Mouse (Mus musculus) kidney, embryonic 14.5 days (tissue): ENCODE data around the gene Cyp4f40. TPM values are rescaled to one million over a fixed set of nuclear protein-coding genes. Genes with fewer than 3 reads are reported as not detected.
"Not testable (repeated sequence)": the region's sequence is repeated elsewhere in the genome, so short reads cannot be mapped to it uniquely, and the experiment has no call there.

Source experiments
- ATAC-seq: fragments of 200-750 bp; cut with Nextera tagmentation; 2 replicates; pipeline ENCODE4 v1.8.0; 2017; ENCODE audit warnings: moderate number of reproducible peaks, mild to moderate bottlenecking, moderate TSS enrichment, moderate library complexity; ENCODE audit not compliant: low FRiP score, low TSS enrichment
- H3K27ac ChIP-seq: fragments of 300-500 bp; sonication (generic); 2 replicates; pipeline ENCODE4 v1.5.1; 2014; ENCODE audit warnings: low read depth, mild to moderate bottlenecking, low read length, moderate library complexity, mixed read lengths
- H3K27me3 ChIP-seq: fragments of 300-500 bp; sonication (generic); 2 replicates; pipeline ENCODE4 v1.6.1; 2014; ENCODE audit warnings: mild to moderate bottlenecking, low read length; ENCODE audit not compliant: control insufficient read depth, insufficient read depth
- H3K36me3 ChIP-seq: fragments of 300-500 bp; sonication (generic); 2 replicates; pipeline ENCODE4 v1.6.1; 2014; ENCODE audit warnings: low read length, mixed read lengths; ENCODE audit not compliant: control insufficient read depth, insufficient read depth
- H3K4me1 ChIP-seq: fragments of 300-500 bp; sonication (generic); 2 replicates; pipeline ENCODE4 v1.6.1; 2014; ENCODE audit warnings: low read length, mixed read lengths; ENCODE audit not compliant: control insufficient read depth, insufficient read depth
- H3K4me2 ChIP-seq: fragments of 300-500 bp; sonication (generic); replicated peaks from 2 replicates; pipeline ENCODE4 v1.6.1; 2014; ENCODE audit warnings: low read depth, mild to moderate bottlenecking, low read length
- H3K4me3 ChIP-seq: fragments of 300-500 bp; sonication (generic); 2 replicates; pipeline ENCODE4 v1.5.1; 2014; ENCODE audit warnings: mild to moderate bottlenecking, low read length
- H3K9ac ChIP-seq: fragments of 300-500 bp; sonication (generic); 2 replicates; pipeline ENCODE4 v1.6.1; 2014; ENCODE audit warnings: low read depth, mild to moderate bottlenecking, low read length, moderate library complexity
- H3K9me3 ChIP-seq: fragments of 300-500 bp; sonication (generic); 2 replicates; pipeline ENCODE4 v1.6.1; 2016; ENCODE audit warnings: low read length; ENCODE audit not compliant: control insufficient read depth
- WGBS: fragments of 180-500 bp; shearing (Covaris S2); extraction: QIAGEN DNeasy Blood & Tissue Kit; methylation state at CpG from one replicate; pipeline ENCODE4 v1.1.7; 2014; 5-methylcytosine and 5-hydroxymethylcytosine counted together
- polyA plus RNA-seq: library from polyadenylated mRNA; unstranded; fragments of >200 nt; fragmentation: Nextera tagmentation; extraction: Ambion mirVana; gene quantifications from 2 replicates; pipeline ENCODE4 v1.2.1, GENCODE M21; 2014

Gene Cyp4f40
- polyA plus RNA-seq = not detected in 2 replicates

DNA sequence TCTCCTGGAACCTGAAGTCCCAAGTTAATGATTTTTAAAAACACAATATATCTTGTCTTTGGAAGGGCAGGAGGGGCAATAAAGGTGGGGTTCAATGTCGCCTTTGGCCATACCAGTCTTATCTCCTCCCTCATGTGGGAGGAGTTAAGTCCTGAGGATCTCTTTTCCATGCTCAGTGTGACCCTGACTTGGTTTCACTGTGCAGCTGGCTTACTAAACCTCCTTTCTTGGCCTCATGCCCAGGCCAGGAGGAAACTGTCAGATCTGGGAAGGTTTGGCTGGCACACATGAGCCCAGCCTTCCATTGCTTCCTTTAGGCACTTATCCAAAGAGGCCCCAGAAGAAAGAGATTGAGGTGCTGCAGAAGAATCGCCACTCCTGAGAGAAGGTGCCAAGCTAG, at the start of gene Cyp4f40:
TSS of gene Cyp4f40 (plus strand) at position 189 of the 400 bp plus-strand sequence.
- no peaks in the 10 kb centered on the region for H3K27me3 ChIP-seq
- H3K27ac ChIP-seq = no peak within 1 kb of the TSS
- no peaks in the 10 kb centered on the region for H3K36me3 ChIP-seq
- no peak within 1 kb of the TSS for H3K4me3 ChIP-seq
- no peak within 1 kb of the TSS for H3K9ac ChIP-seq
- WGBS = 56% methylated on average over 2 of the region's 2 CpGs
- H3K9me3 ChIP-seq = no peaks in the 10 kb centered on the region
- no peak for ATAC-seq
- no peak within 1 kb of the TSS for H3K4me2 ChIP-seq
- H3K4me1 ChIP-seq = no peaks in the 10 kb centered on the region

DNA sequence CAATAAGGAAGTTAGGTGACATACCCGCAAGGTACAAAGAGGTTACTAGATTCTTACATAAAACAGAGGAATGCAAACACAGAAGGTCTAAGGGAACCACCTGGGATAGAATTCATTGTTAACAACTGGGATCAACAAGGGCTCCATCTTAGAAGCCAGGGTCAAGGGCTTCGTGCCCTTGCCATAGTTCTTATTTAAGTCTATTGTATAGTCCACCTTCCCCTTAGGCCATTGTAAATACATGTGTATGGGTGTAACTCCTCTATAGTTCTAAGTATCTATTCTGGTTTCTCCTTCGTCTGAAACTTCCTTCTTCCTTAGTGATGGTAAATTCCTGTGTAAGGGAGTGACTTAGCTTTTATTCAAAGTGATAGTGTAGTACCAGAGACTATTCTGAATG, 48.5 kb upstream of the Cyp4f40 start:
- H3K4me2 ChIP-seq, H3K27ac ChIP-seq, H3K27me3 ChIP-seq, H3K9me3 ChIP-seq, H3K9ac ChIP-seq, ATAC-seq, H3K36me3 ChIP-seq, H3K4me1 ChIP-seq, H3K4me3 ChIP-seq: not testable (repeated sequence)
- WGBS = 84% methylated on average over 3 of the region's 3 CpGs

DNA sequence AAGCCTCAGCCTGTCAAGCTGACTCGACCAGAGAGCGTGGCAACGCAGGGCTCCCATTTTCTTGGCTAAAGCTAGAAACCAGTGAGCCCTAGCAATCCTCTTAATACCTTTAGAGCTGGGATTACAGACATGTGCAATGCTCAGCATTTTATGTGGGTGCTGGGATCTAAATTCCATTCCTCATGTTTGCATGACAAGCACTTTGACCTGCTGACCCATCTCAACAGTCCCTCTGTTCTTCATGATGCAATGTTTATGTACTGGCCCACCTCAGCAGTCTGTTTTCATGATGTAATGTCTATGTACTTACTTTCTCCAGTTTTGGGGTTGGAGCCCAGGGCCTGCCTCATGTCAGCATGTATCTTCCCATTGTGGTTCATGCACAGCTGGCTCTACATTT, 47.8 kb upstream of the Cyp4f40 start:
- Histone ChIP-seq H3K36me3 (no peaks in the 10 kb centered on the region), H3K9me3 (no peaks in the 10 kb centered on the region), H3K4me3 (no peak overlapping the region), H3K4me2 (no peak overlapping the region), H3K27me3 (no peaks in the 10 kb centered on the region), H3K27ac (no peak overlapping the region), H3K4me1 (no peaks in the 10 kb centered on the region), H3K9ac (no peak overlapping the region)
- 81% methylated on average over 3 of the region's 3 CpGs for WGBS
- ATAC-seq = no peak

DNA sequence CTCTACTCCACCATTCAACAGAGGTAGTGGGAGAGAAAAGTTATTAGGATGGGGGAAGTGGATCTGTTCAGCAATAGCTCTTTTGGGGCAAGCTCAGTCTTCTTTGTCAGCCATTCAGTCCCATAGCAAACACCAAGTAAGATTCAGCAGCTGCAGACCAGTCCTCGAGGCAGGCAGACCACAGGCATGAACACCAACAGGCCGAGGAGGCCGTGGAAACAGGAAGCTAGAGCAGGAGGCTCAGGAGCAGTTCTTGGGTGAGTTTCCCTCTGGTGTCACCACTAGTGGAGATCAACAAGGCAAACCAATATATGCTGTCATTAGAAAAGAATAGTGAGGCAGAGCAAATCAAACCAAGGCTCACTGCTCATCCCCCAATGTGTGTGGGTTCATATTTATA, 46.3 kb upstream of the Cyp4f40 start:
- H3K27ac ChIP-seq = no peak overlapping the region
- WGBS = 66% methylated on average over 3 of the region's 3 CpGs
- no peak for ATAC-seq
- H3K9me3 ChIP-seq = no peaks in the 10 kb centered on the region
- H3K4me3 ChIP-seq = no peak overlapping the region
- H3K4me2 ChIP-seq = no peak overlapping the region
- no peaks in the 10 kb centered on the region for H3K4me1 ChIP-seq
- no peaks in the 10 kb centered on the region for H3K27me3 ChIP-seq
- no peaks in the 10 kb centered on the region for H3K36me3 ChIP-seq
- H3K9ac ChIP-seq = no peak overlapping the region

DNA sequence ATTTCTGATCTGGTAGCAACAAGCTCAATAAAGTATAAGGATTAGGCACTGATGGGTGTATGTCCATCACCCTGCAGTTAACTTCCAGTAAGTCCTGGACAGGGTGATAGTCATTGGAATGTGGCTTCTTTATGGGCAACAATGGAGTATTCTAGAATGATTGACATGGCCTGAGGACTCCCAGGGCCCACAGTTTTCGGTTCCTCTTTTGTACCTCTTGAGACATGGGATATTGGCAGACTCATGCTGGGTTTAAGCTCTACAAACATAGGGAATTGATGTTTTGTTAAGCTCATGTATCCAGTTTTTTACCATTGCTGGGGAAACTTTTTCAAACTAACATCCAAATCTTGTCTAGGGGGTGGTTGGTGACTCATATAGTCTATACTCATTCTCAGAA, 41.4 kb upstream of the Cyp4f40 start:
- Histone ChIP-seq H3K9ac (no peak overlapping the region), H3K27ac (no peak overlapping the region), H3K4me1 (no peaks in the 10 kb centered on the region), H3K9me3 (0 out of 2 replicates have a peak, but pooled peaks cover 3% of the 10 kb centered on the region), H3K36me3 (no peaks in the 10 kb centered on the region), H3K4me2 (no peak overlapping the region), H3K27me3 (no peaks in the 10 kb centered on the region), H3K4me3 (no peak overlapping the region)
- WGBS = 79% methylated on average over 1 of the region's 1 CpGs
- ATAC-seq = no peak

DNA sequence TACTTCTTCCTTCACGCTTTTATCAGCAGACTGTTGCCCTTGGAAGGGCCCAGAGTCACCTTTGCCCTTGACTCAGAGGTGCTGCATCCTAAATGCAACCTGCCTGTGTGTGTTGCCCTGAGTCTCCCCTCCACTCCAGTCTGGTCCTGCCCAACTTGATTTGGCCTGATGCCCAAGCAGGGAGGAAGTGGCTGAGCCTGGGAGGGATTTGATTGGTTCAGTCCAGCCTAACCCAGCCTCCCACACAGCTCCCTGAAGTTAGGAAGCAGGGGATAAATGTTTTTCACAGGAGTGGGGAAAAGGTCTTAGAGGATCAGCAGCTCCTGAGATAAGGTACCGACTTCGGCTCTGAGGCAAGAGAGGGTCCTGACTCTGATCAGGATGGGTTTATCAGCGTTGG, 37.7 kb upstream of the Cyp4f40 start, which contains the start of gene Cyp4f37:
TSS of gene Cyp4f37 (plus strand) at position 292 of the 400 bp plus-strand sequence.
- H3K36me3 ChIP-seq, H3K4me1 ChIP-seq, H3K4me3 ChIP-seq, H3K4me2 ChIP-seq, H3K27ac ChIP-seq, H3K9me3 ChIP-seq, ATAC-seq, H3K9ac ChIP-seq, H3K27me3 ChIP-seq: not testable (repeated sequence)
- 69% methylated on average over 4 of the region's 4 CpGs for WGBS

DNA sequence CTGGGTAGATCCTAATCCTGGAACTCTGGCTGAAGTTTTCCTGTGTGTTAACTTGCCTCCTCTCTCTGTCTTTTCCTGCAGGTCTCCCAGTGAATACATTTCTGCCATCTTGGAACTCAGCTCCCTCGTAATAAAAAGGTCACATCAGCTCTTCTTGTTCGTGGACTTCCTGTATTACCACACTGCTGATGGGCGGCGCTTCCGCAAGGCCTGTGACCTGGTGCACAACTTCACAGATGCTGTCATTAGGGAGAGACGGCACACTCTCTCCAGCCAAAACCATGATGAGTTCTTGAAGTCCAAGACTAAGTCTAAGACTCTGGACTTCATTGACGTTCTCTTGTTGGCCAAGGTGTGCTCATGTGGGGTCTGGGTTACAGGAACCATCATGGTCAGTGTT, 29.0 kb upstream of the Cyp4f40 start:
- not testable (repeated sequence) for H3K9me3 ChIP-seq, ATAC-seq, H3K36me3 ChIP-seq, H3K4me3 ChIP-seq, H3K4me2 ChIP-seq, H3K4me1 ChIP-seq, H3K9ac ChIP-seq, H3K27me3 ChIP-seq, H3K27ac ChIP-seq
- 87% methylated on average over 7 of the region's 7 CpGs for WGBS

DNA sequence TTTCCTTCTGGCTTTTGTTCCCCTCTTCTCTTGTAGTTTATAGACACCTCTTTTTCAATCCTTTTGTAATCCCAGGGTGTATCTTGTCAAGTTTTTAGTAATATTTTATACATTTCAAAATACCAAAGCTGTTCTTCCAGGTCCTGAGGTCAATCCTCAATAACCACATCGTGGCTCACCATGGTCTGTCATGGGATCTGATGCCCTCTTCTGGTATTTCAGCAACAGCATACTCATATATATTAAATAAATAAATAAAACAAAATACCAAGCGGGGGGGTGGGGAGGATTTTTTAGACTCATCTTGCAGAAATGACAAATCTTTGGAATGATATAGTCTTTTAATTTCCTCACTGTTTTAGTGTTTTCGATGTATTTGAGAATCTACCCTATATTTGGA, 26.8 kb upstream of the Cyp4f40 start:
- H3K9ac ChIP-seq = no peak overlapping the region
- no peaks in the 10 kb centered on the region for H3K27me3 ChIP-seq
- WGBS = 77% methylated on average over 3 of the region's 3 CpGs
- H3K9me3 ChIP-seq = no peaks in the 10 kb centered on the region
- no peak overlapping the region for H3K4me2 ChIP-seq
- no peaks in the 10 kb centered on the region for H3K4me1 ChIP-seq
- ATAC-seq = no peak
- H3K36me3 ChIP-seq = no peaks in the 10 kb centered on the region
- H3K4me3 ChIP-seq = no peak overlapping the region
- no peak overlapping the region for H3K27ac ChIP-seq

DNA sequence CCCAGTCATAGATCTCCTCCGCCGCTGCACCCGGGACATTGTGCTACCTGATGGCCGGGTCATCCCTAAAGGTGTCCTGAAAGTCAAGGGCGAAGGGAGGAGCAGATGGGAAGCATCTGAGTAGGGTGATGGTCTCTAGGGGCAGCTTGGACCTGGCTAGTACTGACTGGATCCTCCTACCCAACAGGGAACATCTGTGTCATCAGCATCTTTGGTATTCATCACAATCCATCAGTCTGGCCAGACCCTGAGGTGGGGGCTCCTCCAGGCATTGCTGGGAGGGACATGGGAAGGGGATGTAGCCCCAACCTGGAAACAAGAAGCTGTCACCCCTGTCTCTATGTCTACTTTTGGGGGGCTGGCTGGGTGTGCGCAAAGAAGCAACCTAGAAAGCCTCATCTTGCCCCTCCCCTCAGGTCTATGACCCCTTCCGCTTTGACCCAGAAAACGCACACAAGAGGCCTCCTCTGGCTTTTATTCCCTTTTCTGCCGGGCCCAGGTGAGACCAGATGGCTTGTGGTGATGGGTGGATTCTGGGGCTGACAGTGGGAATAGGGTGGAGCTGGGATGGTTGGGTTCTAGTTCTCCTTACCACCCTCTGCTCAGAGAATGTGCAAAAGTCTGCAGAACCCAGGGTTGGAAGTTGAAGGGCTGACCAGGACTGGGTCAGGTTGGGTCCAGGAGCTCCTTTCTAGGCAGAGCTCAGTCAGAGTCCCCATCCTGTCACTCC, 24.3 kb upstream of the Cyp4f40 start:
- H3K9ac ChIP-seq = peak overlapping the region; percentile 34; the same call in 1 of the 2 replicates
- H3K9me3 ChIP-seq, H3K36me3 ChIP-seq, H3K27me3 ChIP-seq, ATAC-seq, H3K4me1 ChIP-seq, H3K27ac ChIP-seq: not testable (repeated sequence)
- H3K4me2 ChIP-seq = peak overlapping the region; percentile 53
- WGBS = 90% methylated on average over 9 of the region's 9 CpGs
- H3K4me3 ChIP-seq = peak overlapping the region; percentile 33
